Mouse (Mus musculus) C2C12 (cell line): ENCODE data around the gene Gm2115.

Source experiments
- CEBPB ChIP-seq: IDR thresholded peaks from one replicate; pipeline ENCODE4 v1.6.1; 2011; ENCODE audit warnings: low read depth, mild to moderate bottlenecking, control low read depth, moderate library complexity
- CTCF ChIP-seq: IDR thresholded peaks from one replicate; pipeline ENCODE4 v1.5.1; 2011; ENCODE audit not compliant: control insufficient read depth, insufficient read depth, insufficient read length
- MAX ChIP-seq: IDR thresholded peaks from one replicate; pipeline ENCODE4 v1.6.1; 2011; ENCODE audit warnings: mild to moderate bottlenecking, control low read depth
- MYOD1 ChIP-seq: IDR thresholded peaks from one replicate; pipeline ENCODE4 v1.6.1; 2011; ENCODE audit warnings: low read depth; ENCODE audit not compliant: control insufficient read depth, insufficient read length

DNA sequence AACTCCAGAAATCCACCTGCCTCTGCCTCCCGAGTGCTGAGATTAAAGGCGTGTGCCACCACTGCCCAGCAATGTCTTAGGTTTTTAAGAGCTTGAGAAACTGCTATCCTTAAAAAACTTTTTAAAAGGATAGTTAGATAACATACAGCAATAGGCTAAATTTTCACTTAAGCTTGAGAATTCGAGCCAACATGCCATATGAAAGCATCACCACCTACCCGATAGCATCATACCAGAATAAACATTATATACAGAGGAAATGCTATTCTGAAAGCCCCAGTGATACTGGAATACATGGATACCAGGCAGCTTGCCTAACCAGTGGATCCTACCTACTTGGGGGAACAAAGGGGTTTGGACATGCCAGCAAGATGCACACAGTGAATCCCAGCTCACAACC is 95.0 kb downstream of the Gm2115 start:
- TF ChIP-seq CTCF (no peak), CEBPB (no peak), MYOD1 (no peak), MAX (no peak)
